Mouse (Mus musculus) embryonic facial prominence, embryonic 10.5 days (tissue): ENCODE results near the gene Rce1. TPM values are rescaled to one million over a fixed set of nuclear protein-coding genes. Genes with fewer than 3 reads are reported as not detected.
"Not testable (repeated sequence)": the region's sequence is repeated elsewhere in the genome, so short reads cannot be mapped to it uniquely, and the experiment has no call there.

Source experiments
- DNase-seq: peaks from one replicate; pipeline ENCODE4 v3.0.0-alpha.2; 2017; ENCODE audit warnings: low spot score
- H3K27ac ChIP-seq: fragments of 300-500 bp; sonication (generic); replicated peaks from 2 replicates; pipeline ENCODE4 v1.5.1; 2016; ENCODE audit warnings: mild to moderate bottlenecking
- H3K27me3 ChIP-seq: fragments of 300-500 bp; sonication (generic); replicated peaks from 2 replicates; pipeline ENCODE4 v1.6.1; 2016; ENCODE audit warnings: low read depth, mild to moderate bottlenecking; ENCODE audit not compliant: poor library complexity, severe bottlenecking
- H3K36me3 ChIP-seq: fragments of 300-500 bp; sonication (generic); replicated peaks from 2 replicates; pipeline ENCODE4 v1.6.1; 2016; ENCODE audit warnings: mild to moderate bottlenecking, moderate library complexity
- H3K4me1 ChIP-seq: fragments of 300-500 bp; sonication (generic); 2 replicates; pipeline ENCODE4 v1.6.1; 2016
- H3K4me3 ChIP-seq: fragments of 300-500 bp; sonication (generic); 2 replicates; pipeline ENCODE4 v1.5.1; 2016; ENCODE audit warnings: mild to moderate bottlenecking, moderate library complexity
- H3K9me3 ChIP-seq: fragments of 300-500 bp; sonication (generic); 2 replicates; pipeline ENCODE4 v1.6.1; 2016; ENCODE audit warnings: mild to moderate bottlenecking
- WGBS: fragments of 180-500 bp; shearing (Covaris S2); methylation state at CpG from one replicate; pipeline ENCODE4 v1.1.7; 2016; 5-methylcytosine and 5-hydroxymethylcytosine counted together
- polyA plus RNA-seq: library from polyadenylated mRNA; unstranded; fragments of >200 nt; fragmentation: Nextera tagmentation; extraction: Ambion mirVana; gene quantifications from 2 replicates; pipeline ENCODE4 v1.2.1, GENCODE M21; 2016

Gene Rce1
- polyA plus RNA-seq, 1 experiment from 2014 or later = 75.5 TPM

DNA sequence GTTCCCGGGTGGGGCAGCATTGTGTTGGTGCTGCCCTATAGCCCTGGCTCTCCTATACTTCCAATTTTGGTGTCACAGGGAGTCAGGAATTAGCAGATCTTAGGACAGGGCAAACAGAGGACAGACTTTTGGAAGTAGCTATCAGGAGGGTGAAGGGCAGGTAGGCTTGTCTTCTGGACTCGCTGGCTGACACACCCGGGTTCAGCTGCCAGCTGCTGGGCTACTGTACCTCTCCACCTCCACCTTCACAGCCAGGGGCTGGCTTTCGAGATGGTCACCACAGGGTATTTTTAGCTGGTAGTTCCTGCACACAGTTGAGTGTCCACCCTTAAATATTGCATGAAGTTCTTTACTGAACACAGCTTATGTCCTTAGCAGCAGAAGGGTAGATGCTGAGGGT is 16.9 kb downstream of the Rce1 start:
- WGBS = 80% methylated on average over 4 of the region's 4 CpGs
- peak; percentile 5 for DNase-seq
- no peak overlapping the region for H3K27ac ChIP-seq
- no peak overlapping the region for H3K4me3 ChIP-seq
- peaks cover 27% of the 10 kb centered on the region for H3K4me1 ChIP-seq
- no peaks in the 10 kb centered on the region for H3K27me3 ChIP-seq
- H3K9me3 ChIP-seq = no peaks in the 10 kb centered on the region
- peaks cover 33% of the 10 kb centered on the region for H3K36me3 ChIP-seq

DNA sequence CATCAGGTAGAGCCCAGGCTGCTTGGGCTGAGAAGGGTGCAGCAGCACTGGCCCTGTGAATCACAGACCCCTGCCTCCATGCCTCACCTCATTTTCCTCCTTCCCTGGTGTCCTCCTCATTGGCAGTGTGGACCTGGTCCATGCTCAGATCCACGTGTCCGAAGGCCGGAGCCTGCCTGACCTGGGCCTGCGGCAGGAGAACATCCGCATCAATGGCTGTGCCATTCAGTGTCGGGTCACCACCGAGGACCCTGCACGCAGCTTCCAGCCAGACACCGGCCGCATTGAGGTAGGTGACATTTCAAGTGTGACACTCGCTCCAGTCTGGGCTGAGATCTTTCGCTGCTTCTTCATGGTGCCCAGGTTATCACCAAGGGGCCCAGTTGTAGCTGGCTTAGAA is 18.0 kb downstream of the Rce1 start:
- peaks cover 16% of the 10 kb centered on the region for H3K4me1 ChIP-seq
- no peak for DNase-seq
- peaks cover 22% of the 10 kb centered on the region for H3K36me3 ChIP-seq
- no peak overlapping the region for H3K27ac ChIP-seq
- H3K4me3 ChIP-seq = no peak overlapping the region
- H3K27me3 ChIP-seq = no peaks in the 10 kb centered on the region
- 91% methylated on average over 12 of the region's 12 CpGs for WGBS
- no peaks in the 10 kb centered on the region for H3K9me3 ChIP-seq

GRCm38 (mm10) chr19:4605654-4606053 is 19.8 kb downstream of the Rce1 start:
- Histone ChIP-seq H3K4me3 (no peak overlapping the region), H3K27ac (no peak overlapping the region), H3K4me1 (peaks cover 13% of the 10 kb centered on the region), H3K9me3 (no peaks in the 10 kb centered on the region), H3K27me3 (no peaks in the 10 kb centered on the region), H3K36me3 (peaks cover 5% of the 10 kb centered on the region; the same call in 1 of the 2 replicates)
- DNase-seq = no peak
- 91% methylated on average over 4 of the region's 4 CpGs for WGBS

DNA sequence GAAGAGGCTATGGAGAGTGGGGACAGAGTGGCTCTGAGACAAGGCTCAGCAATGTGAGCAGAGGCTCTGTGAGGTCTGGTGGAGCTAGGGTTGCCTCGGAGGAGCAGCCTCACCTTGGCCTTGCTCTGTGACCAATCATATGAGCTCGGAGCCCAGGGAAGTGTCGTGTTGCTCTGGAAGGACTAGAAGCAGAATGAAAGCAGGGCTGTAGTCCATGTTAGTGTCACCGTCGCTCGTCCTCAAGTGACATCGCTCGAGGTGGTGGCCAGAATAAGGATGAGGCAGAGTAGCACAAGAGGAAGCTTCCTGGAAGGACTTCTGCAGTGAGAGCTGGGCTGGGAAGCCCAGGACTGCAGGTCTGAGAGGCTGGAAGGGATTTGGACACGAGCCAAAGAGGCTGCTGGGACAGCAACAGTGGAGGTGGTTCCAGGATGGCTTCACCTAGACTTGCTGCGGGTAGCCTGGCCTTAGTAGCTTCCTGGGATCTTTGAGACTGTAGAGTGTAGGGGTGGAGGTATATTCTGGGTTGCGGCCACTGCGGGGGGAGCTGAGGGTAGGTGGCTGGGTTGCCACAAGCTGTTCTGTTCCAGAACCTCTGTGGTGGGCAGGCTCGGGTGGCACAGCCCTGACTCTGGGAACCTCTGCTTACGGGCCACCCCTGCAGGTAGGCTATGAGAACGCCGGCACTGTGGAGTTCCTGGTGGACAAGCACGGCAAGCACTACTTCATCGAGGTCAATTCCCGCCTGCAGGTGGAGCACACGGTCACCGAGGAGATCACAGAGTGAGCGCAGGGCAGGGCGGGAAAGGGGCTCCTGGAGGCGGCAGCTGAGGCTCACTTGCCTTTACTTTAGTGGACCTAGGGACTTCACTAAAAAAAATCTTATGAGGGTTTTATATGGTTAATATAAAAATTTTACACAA is 21.4 kb downstream of the Rce1 start:
- no peaks in the 10 kb centered on the region for H3K36me3 ChIP-seq
- WGBS = 43% methylated on average over 24 of the region's 24 CpGs
- H3K27ac ChIP-seq = 0 out of 2 replicates have a peak overlapping the region, but pooled peaks have one; percentile 14
- H3K9me3 ChIP-seq = no peaks in the 10 kb centered on the region
- 0 out of 2 replicates have a peak overlapping the region, but pooled peaks have one; percentile 8 for H3K4me3 ChIP-seq
- peaks cover 13% of the 10 kb centered on the region for H3K4me1 ChIP-seq
- H3K27me3 ChIP-seq = no peaks in the 10 kb centered on the region
- DNase-seq = peak; percentile 69

DNA sequence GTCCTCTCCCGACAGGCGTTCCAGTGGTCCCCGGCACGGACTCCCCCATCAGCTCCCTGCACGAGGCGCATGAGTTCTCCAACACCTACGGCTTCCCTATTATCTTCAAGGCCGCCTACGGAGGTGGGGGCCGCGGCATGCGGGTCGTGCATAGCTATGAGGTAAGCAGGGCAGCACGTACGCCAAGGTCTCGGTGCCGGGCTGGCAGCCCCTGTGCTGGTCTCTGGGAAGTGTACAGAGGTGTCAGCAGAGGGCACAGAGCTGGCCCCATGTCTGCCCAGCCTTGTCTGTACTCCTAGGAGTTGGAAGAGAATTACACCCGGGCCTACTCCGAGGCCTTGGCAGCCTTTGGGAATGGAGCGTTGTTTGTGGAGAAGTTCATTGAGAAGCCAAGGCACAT is 23.0 kb downstream of the Rce1 start:
- H3K9me3 ChIP-seq = no peaks in the 10 kb centered on the region
- H3K4me3 ChIP-seq = no peak overlapping the region
- DNase-seq = no peak
- H3K36me3 ChIP-seq = no peaks in the 10 kb centered on the region
- H3K4me1 ChIP-seq = peaks cover 13% of the 10 kb centered on the region
- no peak overlapping the region for H3K27ac ChIP-seq
- no peaks in the 10 kb centered on the region for H3K27me3 ChIP-seq
- 90% methylated on average over 20 of the region's 20 CpGs for WGBS

- no peaks in the 10 kb centered on the region for H3K27me3 ChIP-seq
- H3K4me3 ChIP-seq = no peak overlapping the region
- H3K9me3 ChIP-seq = no peaks in the 10 kb centered on the region
- no peak for DNase-seq
- no peaks in the 10 kb centered on the region; the same call in 1 of the 2 replicates for H3K4me1 ChIP-seq
- H3K36me3 ChIP-seq = no peaks in the 10 kb centered on the region
- H3K27ac ChIP-seq = no peak overlapping the region
- 82% methylated on average over 2 of the region's 2 CpGs for WGBS
Observed at GRCm38 (mm10) chr19:4596071-4596470, 29.4 kb downstream of the Rce1 start.

- Histone ChIP-seq H3K4me3 (no peak overlapping the region), H3K4me1 (no peaks in the 10 kb centered on the region; the same call in 1 of the 2 replicates), H3K27me3 (no peaks in the 10 kb centered on the region), H3K36me3 (no peaks in the 10 kb centered on the region), H3K9me3 (no peaks in the 10 kb centered on the region), H3K27ac (no peak overlapping the region)
- no peak for DNase-seq
- WGBS = 65% methylated on average over 7 of the region's 7 CpGs
Observed at GRCm38 (mm10) chr19:4593792-4594522, 31.5 kb downstream of the Rce1 start.

DNA sequence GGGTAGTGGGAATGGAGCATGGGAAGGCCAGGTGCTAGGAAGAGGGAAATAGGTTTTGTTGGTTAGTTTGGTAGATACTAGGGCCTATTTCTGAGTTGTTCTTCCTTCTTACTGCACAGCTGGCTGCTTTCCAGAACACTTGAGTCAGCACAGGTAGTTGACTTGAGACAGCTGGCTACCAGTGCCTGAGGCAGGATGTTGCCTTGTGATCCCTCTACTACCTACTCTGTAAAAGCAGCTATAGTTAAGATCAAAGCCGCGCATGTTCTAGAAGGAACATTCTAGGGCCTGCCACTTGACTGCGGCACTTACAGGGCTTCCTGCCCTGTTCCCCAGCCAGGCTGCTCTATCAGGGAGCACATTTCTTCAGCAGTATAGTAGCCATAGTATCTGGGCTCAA is 35.4 kb downstream of the Rce1 start:
- Histone ChIP-seq H3K4me1 (no peaks in the 10 kb centered on the region), H3K27me3 (0 out of 2 replicates have a peak, but pooled peaks cover 3% of the 10 kb centered on the region), H3K27ac (no peak overlapping the region), H3K4me3 (no peak overlapping the region), H3K9me3 (no peaks in the 10 kb centered on the region), H3K36me3 (no peaks in the 10 kb centered on the region)
- DNase-seq = no peak
- 92% methylated on average over 3 of the region's 3 CpGs for WGBS

DNA sequence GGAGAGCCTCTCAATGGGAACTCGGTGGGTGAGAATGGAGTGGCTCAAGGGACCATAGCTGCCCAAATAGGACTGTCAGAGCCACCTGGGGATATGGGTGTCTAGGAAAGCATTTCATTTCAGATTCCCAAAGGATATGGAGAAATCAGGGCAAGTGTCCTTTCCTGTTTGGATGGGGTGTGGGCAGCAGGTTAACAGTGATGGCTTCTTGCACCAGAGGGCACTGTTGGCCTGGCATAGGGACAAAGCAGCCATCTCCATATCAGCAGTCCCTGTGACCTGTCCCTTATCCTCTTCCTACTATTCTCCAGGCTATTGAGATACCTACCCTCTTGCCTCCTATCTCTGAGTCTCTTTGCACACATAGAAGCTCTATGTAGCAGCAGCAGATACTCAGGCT is 36.4 kb downstream of the Rce1 start:
- Histone ChIP-seq H3K9me3 (no peaks in the 10 kb centered on the region), H3K4me1 (no peaks in the 10 kb centered on the region)
- WGBS = 73% methylated on average over 1 of the region's 1 CpGs

GRCm38 (mm10) chr19:4588430-4588829 is 37.0 kb downstream of the Rce1 start:
- DNase-seq = no peak
- Histone ChIP-seq H3K36me3 (no peaks in the 10 kb centered on the region), H3K4me3 (no peak overlapping the region), H3K4me1 (no peaks in the 10 kb centered on the region), H3K27me3 (0 out of 2 replicates have a peak, but pooled peaks cover 3% of the 10 kb centered on the region), H3K27ac (no peak overlapping the region), H3K9me3 (no peaks in the 10 kb centered on the region)
- 73% methylated on average over 3 of the region's 3 CpGs for WGBS

More for the DNA sequence above, 36.4 kb downstream of the Rce1 start:
- DNase-seq = no peak
- no peak overlapping the region for H3K27ac ChIP-seq
- H3K27me3 ChIP-seq = 0 out of 2 replicates have a peak, but pooled peaks cover 3% of the 10 kb centered on the region
- H3K36me3 ChIP-seq = no peaks in the 10 kb centered on the region
- no peak overlapping the region for H3K4me3 ChIP-seq

GRCm38 (mm10) chr19:4587426-4587825 is 38.0 kb downstream of the Rce1 start:
- 67% methylated on average over 2 of the region's 2 CpGs for WGBS
- Histone ChIP-seq H3K36me3 (no peaks in the 10 kb centered on the region), H3K4me3 (no peak overlapping the region), H3K27ac (no peak overlapping the region), H3K9me3 (no peaks in the 10 kb centered on the region), H3K27me3 (0 out of 2 replicates have a peak, but pooled peaks cover 3% of the 10 kb centered on the region), H3K4me1 (no peaks in the 10 kb centered on the region)
- DNase-seq = no peak

- DNase-seq = not testable (repeated sequence)
Observed at GRCm38 (mm10) chr19:4586783-4587182, 38.7 kb downstream of the Rce1 start.

More at GRCm38 (mm10) chr19:4586783-4587182, 38.7 kb downstream of the Rce1 start:
- H3K27me3 ChIP-seq, H3K36me3 ChIP-seq, H3K9me3 ChIP-seq, H3K4me1 ChIP-seq, H3K4me3 ChIP-seq, H3K27ac ChIP-seq: not testable (repeated sequence)
